Mouse (Mus musculus) heart, adult 2 months (tissue): ENCODE measurements around the gene Fxr1. TPM values are rescaled to one million over a fixed set of nuclear protein-coding genes. Genes with fewer than 3 reads are reported as not detected.
"Not testable (repeated sequence)": the region's sequence is repeated elsewhere in the genome, so short reads cannot be mapped to it uniquely, and the experiment has no call there.

ENCODE experiments used
- DNase-seq, 2 experiments: peaks; one replicate each; pipeline ENCODE4 v3.0.0; 2021
- H3K27ac ChIP-seq: fragments of 200-600 bp; 2 replicates; pipeline ENCODE4 v1.8.1; 2022
- H3K27me3 ChIP-seq: fragments of 200-500 bp; 2 replicates; pipeline ENCODE4 v1.6.1; 2012; ENCODE audit warnings: mild to moderate bottlenecking, low read length, inconsistent platforms, mixed read lengths; ENCODE audit not compliant: control insufficient read depth, insufficient read depth
- H3K36me3 ChIP-seq: fragments of 200-500 bp; 2 replicates; pipeline ENCODE4 v1.6.1; 2012; ENCODE audit warnings: low read length, inconsistent platforms; ENCODE audit not compliant: control insufficient read depth, insufficient read depth
- H3K4me1 ChIP-seq: fragments of 200-500 bp; 2 replicates; pipeline ENCODE4 v1.6.1; 2011; ENCODE audit warnings: low read length; ENCODE audit not compliant: control insufficient read depth, insufficient read depth
- H3K4me3 ChIP-seq: fragments of 200-600 bp; 2 replicates; pipeline ENCODE4 v1.8.1; 2022
- H3K79me2 ChIP-seq: fragments of 200-500 bp; replicated peaks from 2 replicates; pipeline ENCODE4 v1.6.1; 2012; ENCODE audit warnings: mild to moderate bottlenecking, inconsistent platforms, low read length, moderate library complexity, mixed read lengths; ENCODE audit not compliant: control insufficient read depth, insufficient read depth
- H3K9ac ChIP-seq: fragments of 200-500 bp; 2 replicates; pipeline ENCODE4 v1.6.1; 2012; ENCODE audit warnings: low read depth, mild to moderate bottlenecking, control low read depth, inconsistent platforms, low read length, mixed read lengths
- CTCF ChIP-seq: fragments of 200-600 bp; IDR thresholded peaks from 2 replicates; pipeline ENCODE4 v1.8.1; 2022; ENCODE audit warnings: antibody characterized with exemption, mild to moderate bottlenecking, moderate library complexity
- EP300 ChIP-seq: fragments of 200-500 bp; IDR thresholded peaks from 2 replicates; pipeline ENCODE4 v1.6.1; 2011; ENCODE audit warnings: low read depth, low read length, control low read depth; ENCODE audit not compliant: insufficient read depth
- POLR2A ChIP-seq: fragments of 200-500 bp; IDR thresholded peaks from 2 replicates; pipeline ENCODE4 v1.6.1; 2011; ENCODE audit warnings: mild to moderate bottlenecking, low read depth, low read length, control low read depth; ENCODE audit not compliant: insufficient read depth
- WGBS: fragments of 180-500 bp; shearing (Covaris S2); methylation state at CpG from one replicate; pipeline ENCODE4 v1.1.7; 2018; 5-methylcytosine and 5-hydroxymethylcytosine counted together
- intact Hi-C: fragments of 180-260 bp; cut with DNase I; formaldehyde crosslinking; loops from one replicate; pipeline ENCODE4 v1.15.1; 2025
- polyA plus RNA-seq: library from polyadenylated mRNA; depleted of rRNA; stranded (reverse); fragments of >200 nt; gene quantifications from 2 replicates; pipeline ENCODE4 v1.2.3, GENCODE M21; 2012
- total RNA-seq, 2 experiments: library from RNA; stranded (reverse); gene quantifications; 2 replicates each; pipeline ENCODE4 v1.2.3; 2021

The Fxr1 gene
- total and polyA plus RNA-seq, 3 experiments, result 32.2 to 197 (median 177) TPM

GRCm38 (mm10) chr3:33990921-33991320 is 28.8 kb upstream of the Fxr1 start:
- H3K4me3 ChIP-seq, result no peak overlapping the region
- no peak for DNase-seq
- peaks cover 3% of the 10 kb centered on the region; the same call in 1 of the 2 replicates for H3K4me1 ChIP-seq
- WGBS, result 49% methylated on average over 8 of the region's 8 CpGs
- peaks cover 2% of the 10 kb centered on the region; the same call in 1 of the 2 replicates for H3K36me3 ChIP-seq
- H3K79me2 ChIP-seq, result no peaks in the 10 kb centered on the region; the same call in 1 of the 2 replicates
- intact Hi-C loops, result loop anchor here (5.0 kb wide), 1 partner anchor 51 kb away; no protein-coding TSS in a partner anchor
- no peak overlapping the region for H3K9ac ChIP-seq
- peak overlapping the region; percentile 17; the same call in 1 of the 2 replicates for H3K27ac ChIP-seq
- no peaks in the 10 kb centered on the region for H3K27me3 ChIP-seq
- TF ChIP-seq CTCF, result no peak
- TF ChIP-seq EP300, result no peak
- TF ChIP-seq POLR2A, result no peak

GRCm38 (mm10) chr3:33993421-33994126 is 26.2 kb upstream of the Fxr1 start:
- Histone ChIP-seq H3K9ac (no peak overlapping the region), H3K27me3 (no peaks in the 10 kb centered on the region), H3K4me1 (peaks cover 3% of the 10 kb centered on the region; the same call in 1 of the 2 replicates), H3K36me3 (peaks cover 2% of the 10 kb centered on the region; the same call in 1 of the 2 replicates), H3K27ac (peak overlapping the region; percentile 85), H3K4me3 (no peak overlapping the region), H3K79me2 (no peaks in the 10 kb centered on the region; the same call in 1 of the 2 replicates)
- DNase-seq, result peak; percentile 26
- WGBS, result 57% methylated on average over 14 of the region's 14 CpGs
- TF ChIP-seq CTCF (no peak), EP300 (no peak), POLR2A (no peak)
- intact Hi-C loops, result loop anchor here (5.0 kb wide), 1 partner anchor 49 kb away; no protein-coding TSS in a partner anchor

GRCm38 (mm10) chr3:33994127-33994488 is 25.6 kb upstream of the Fxr1 start:
- H3K27ac ChIP-seq, result peak overlapping the region; percentile 85
- DNase-seq, result no peak
- 54% methylated on average over 3 of the region's 3 CpGs for WGBS
- no peak overlapping the region for H3K9ac ChIP-seq
- intact Hi-C loops, result loop anchor here (5.0 kb wide), 1 partner anchor 48 kb away; no protein-coding TSS in a partner anchor
- H3K4me1 ChIP-seq, result peaks cover 3% of the 10 kb centered on the region; the same call in 1 of the 2 replicates
- no peaks in the 10 kb centered on the region for H3K27me3 ChIP-seq
- H3K4me3 ChIP-seq, result no peak overlapping the region
- H3K79me2 ChIP-seq, result no peaks in the 10 kb centered on the region; the same call in 1 of the 2 replicates
- TF ChIP-seq CTCF (no peak), EP300 (no peak), POLR2A (no peak)
- H3K36me3 ChIP-seq, result peaks cover 2% of the 10 kb centered on the region; the same call in 1 of the 2 replicates

GRCm38 (mm10) chr3:34001691-34002090 is 18.1 kb upstream of the Fxr1 start:
- H3K79me2 ChIP-seq, H3K9ac ChIP-seq, H3K27me3 ChIP-seq, H3K36me3 ChIP-seq, intact Hi-C loops, H3K4me3 ChIP-seq, H3K4me1 ChIP-seq, H3K27ac ChIP-seq, DNase-seq: not testable (repeated sequence)

- H3K4me3 ChIP-seq, result no peak overlapping the region
- H3K9ac ChIP-seq, result no peak overlapping the region
- TF ChIP-seq POLR2A (no peak), EP300 (no peak), CTCF (no peak)
- H3K79me2 ChIP-seq, result no peaks in the 10 kb centered on the region
- no peak overlapping the region for H3K27ac ChIP-seq
- 46% methylated on average over 3 of the region's 3 CpGs for WGBS
- no peaks in the 10 kb centered on the region for H3K4me1 ChIP-seq
- intact Hi-C loops, result no loop called here
- no peaks in the 10 kb centered on the region for H3K27me3 ChIP-seq
- no peak for DNase-seq
- no peaks in the 10 kb centered on the region for H3K36me3 ChIP-seq
These were observed 15.9 kb upstream of the Fxr1 start for GRCm38 (mm10) chr3:34003860-34004259.

- no peaks in the 10 kb centered on the region for H3K36me3 ChIP-seq
- intact Hi-C loops, result no loop called here
- no peak for DNase-seq
- no peaks in the 10 kb centered on the region for H3K27me3 ChIP-seq
- H3K4me3 ChIP-seq, result no peak overlapping the region
- WGBS, result 86% methylated on average over 2 of the region's 2 CpGs
- H3K9ac ChIP-seq, result no peak overlapping the region
- H3K4me1 ChIP-seq, result no peaks in the 10 kb centered on the region
- no peak overlapping the region for H3K27ac ChIP-seq
- TF ChIP-seq POLR2A, result no peak
- no peak for TF ChIP-seq CTCF
- TF ChIP-seq EP300, result no peak
- no peaks in the 10 kb centered on the region for H3K79me2 ChIP-seq
These were observed 13.4 kb upstream of the Fxr1 start for GRCm38 (mm10) chr3:34006301-34006700.
